Mouse (Mus musculus): ENCODE results near the gene Kif5c. TPM values are rescaled to one million over a fixed set of nuclear protein-coding genes. Genes with fewer than 3 reads are reported as not detected.

Gene Kif5c
- polyA plus RNA-seq, 1 experiment from 2014 or later: 1.0 TPM

- peak; percentile 30 for TF ChIP-seq CTCF (IDR thresholded peaks at IDR 0.05; ENCODE audit: low read depth)
- ATAC-seq (ENCODE audit: insufficient read depth) (peak; percentile 33; the same call in 1 of the 2 replicates), DNase-seq (peak; percentile 60)
- WGBS: 16% methylated on average over 4 of the region's 4 CpGs
- H3K4me1 ChIP-seq (ENCODE audit: insufficient read depth): peaks cover 6% of the 10 kb centered on the region
- peak overlapping the region; percentile 18; the same call in 1 of the 2 replicates for H3K4me2 ChIP-seq
- H3K9me3 ChIP-seq (ENCODE audit: low read depth, low read length): no peaks in the 10 kb centered on the region
- H3K27me3 ChIP-seq (ENCODE audit: insufficient read depth, low read length): no peaks in the 10 kb centered on the region
- no peaks in the 10 kb centered on the region for H3K36me3 ChIP-seq (ENCODE audit: insufficient read depth)
- no peak overlapping the region for H3K9ac ChIP-seq
- 0 out of 2 replicates have a peak overlapping the region, but pooled peaks have one; percentile 7 for H3K27ac ChIP-seq (ENCODE audit: low read depth)
- no peak overlapping the region for H3K4me3 ChIP-seq (ENCODE audit: low read depth, low read length)
Observed at GRCm38 (mm10) chr2:49811871-49812363, 192.8 kb downstream of the Kif5c start.

GRCm38 (mm10) chr2:49813151-49813550 is 194.1 kb downstream of the Kif5c start:
- Histone ChIP-seq H3K4me3 (ENCODE audit: low read depth, low read length) (no peak overlapping the region), H3K9ac (no peak overlapping the region), H3K9me3 (ENCODE audit: low read depth, low read length) (no peaks in the 10 kb centered on the region), H3K27ac (ENCODE audit: low read depth) (no peak overlapping the region), H3K4me2 (no peak overlapping the region), H3K4me1 (ENCODE audit: insufficient read depth) (peaks cover 6% of the 10 kb centered on the region), H3K36me3 (ENCODE audit: insufficient read depth) (no peaks in the 10 kb centered on the region), H3K27me3 (ENCODE audit: insufficient read depth, low read length) (no peaks in the 10 kb centered on the region)
- no peak for DNase-seq
- no peak for TF ChIP-seq CTCF (IDR thresholded peaks at IDR 0.05; ENCODE audit: low read depth)
- ATAC-seq (ENCODE audit: insufficient read depth): no peak
- WGBS: 51% methylated on average over 4 of the region's 4 CpGs

- DNase-seq (no peak), ATAC-seq (ENCODE audit: insufficient read depth) (no peak)
- Histone ChIP-seq H3K4me2 (no peak overlapping the region), H3K9me3 (ENCODE audit: low read depth, low read length) (no peaks in the 10 kb centered on the region), H3K27ac (ENCODE audit: low read depth) (no peak overlapping the region), H3K36me3 (ENCODE audit: insufficient read depth) (no peaks in the 10 kb centered on the region), H3K9ac (no peak overlapping the region), H3K27me3 (ENCODE audit: insufficient read depth, low read length) (no peaks in the 10 kb centered on the region), H3K4me3 (ENCODE audit: low read depth, low read length) (no peak overlapping the region), H3K4me1 (ENCODE audit: insufficient read depth) (peaks cover 6% of the 10 kb centered on the region)
- no peak for TF ChIP-seq CTCF (IDR thresholded peaks at IDR 0.05; ENCODE audit: low read depth)
- 55% methylated on average over 6 of the region's 6 CpGs for WGBS
Observed at GRCm38 (mm10) chr2:49814011-49814410, 194.9 kb downstream of the Kif5c start.

- Histone ChIP-seq H3K9ac (no peak overlapping the region), H3K4me1 (ENCODE audit: insufficient read depth) (peaks cover 6% of the 10 kb centered on the region), H3K4me3 (ENCODE audit: low read depth, low read length) (no peak overlapping the region), H3K27ac (ENCODE audit: low read depth) (no peak overlapping the region), H3K4me2 (no peak overlapping the region), H3K9me3 (ENCODE audit: low read depth, low read length) (no peaks in the 10 kb centered on the region), H3K36me3 (ENCODE audit: insufficient read depth) (no peaks in the 10 kb centered on the region), H3K27me3 (ENCODE audit: insufficient read depth, low read length) (no peaks in the 10 kb centered on the region)
- DNase-seq (peak; percentile 46), ATAC-seq (ENCODE audit: insufficient read depth) (peak; percentile 77; the same call in 1 of the 2 replicates)
- no peak for TF ChIP-seq CTCF (IDR thresholded peaks at IDR 0.05; ENCODE audit: low read depth)
- WGBS: 28% methylated on average over 3 of the region's 3 CpGs
Observed at GRCm38 (mm10) chr2:49815696-49816320, 196.7 kb downstream of the Kif5c start.

GRCm38 (mm10) chr2:49816549-49816948 is 197.5 kb downstream of the Kif5c start:
- 88% methylated on average over 5 of the region's 5 CpGs for WGBS
- no peak for TF ChIP-seq CTCF (IDR thresholded peaks at IDR 0.05; ENCODE audit: low read depth)
- Histone ChIP-seq H3K4me1 (ENCODE audit: insufficient read depth) (peaks cover 6% of the 10 kb centered on the region), H3K9ac (no peak overlapping the region), H3K27me3 (ENCODE audit: insufficient read depth, low read length) (no peaks in the 10 kb centered on the region), H3K36me3 (ENCODE audit: insufficient read depth) (no peaks in the 10 kb centered on the region), H3K9me3 (ENCODE audit: low read depth, low read length) (no peaks in the 10 kb centered on the region), H3K27ac (ENCODE audit: low read depth) (no peak overlapping the region), H3K4me3 (ENCODE audit: low read depth, low read length) (no peak overlapping the region), H3K4me2 (no peak overlapping the region)
- ATAC-seq (ENCODE audit: insufficient read depth) (no peak), DNase-seq (no peak)

- ATAC-seq (ENCODE audit: insufficient read depth) (no peak), DNase-seq (no peak)
- Histone ChIP-seq H3K36me3 (ENCODE audit: insufficient read depth) (no peaks in the 10 kb centered on the region), H3K27ac (ENCODE audit: low read depth) (no peak overlapping the region), H3K4me1 (ENCODE audit: insufficient read depth) (peaks cover 3% of the 10 kb centered on the region), H3K9ac (no peak overlapping the region), H3K4me2 (no peak overlapping the region), H3K27me3 (ENCODE audit: insufficient read depth, low read length) (no peaks in the 10 kb centered on the region), H3K9me3 (ENCODE audit: low read depth, low read length) (no peaks in the 10 kb centered on the region), H3K4me3 (ENCODE audit: low read depth, low read length) (no peak overlapping the region)
- no peak for TF ChIP-seq CTCF (IDR thresholded peaks at IDR 0.05; ENCODE audit: low read depth)
- WGBS: 90% methylated on average over 3 of the region's 3 CpGs
Observed at GRCm38 (mm10) chr2:49817151-49817550, 198.1 kb downstream of the Kif5c start.

- ATAC-seq (ENCODE audit: insufficient read depth): no peak
Observed at GRCm38 (mm10) chr2:49818126-49818525, 199.0 kb downstream of the Kif5c start.

More at GRCm38 (mm10) chr2:49818126-49818525, 199.0 kb downstream of the Kif5c start:
- Histone ChIP-seq H3K4me2 (no peak overlapping the region), H3K9ac (no peak overlapping the region), H3K27ac (ENCODE audit: low read depth) (no peak overlapping the region), H3K9me3 (ENCODE audit: low read depth, low read length) (no peaks in the 10 kb centered on the region), H3K4me1 (ENCODE audit: insufficient read depth) (no peaks in the 10 kb centered on the region), H3K4me3 (ENCODE audit: low read depth, low read length) (no peak overlapping the region), H3K27me3 (ENCODE audit: insufficient read depth, low read length) (no peaks in the 10 kb centered on the region), H3K36me3 (ENCODE audit: insufficient read depth) (no peaks in the 10 kb centered on the region)
- DNase-seq: no peak
- WGBS: 62% methylated on average over 5 of the region's 5 CpGs
- no peak for TF ChIP-seq CTCF (IDR thresholded peaks at IDR 0.05; ENCODE audit: low read depth)
